Mouse (Mus musculus): ENCODE data around the gene Vegfd.

DNA sequence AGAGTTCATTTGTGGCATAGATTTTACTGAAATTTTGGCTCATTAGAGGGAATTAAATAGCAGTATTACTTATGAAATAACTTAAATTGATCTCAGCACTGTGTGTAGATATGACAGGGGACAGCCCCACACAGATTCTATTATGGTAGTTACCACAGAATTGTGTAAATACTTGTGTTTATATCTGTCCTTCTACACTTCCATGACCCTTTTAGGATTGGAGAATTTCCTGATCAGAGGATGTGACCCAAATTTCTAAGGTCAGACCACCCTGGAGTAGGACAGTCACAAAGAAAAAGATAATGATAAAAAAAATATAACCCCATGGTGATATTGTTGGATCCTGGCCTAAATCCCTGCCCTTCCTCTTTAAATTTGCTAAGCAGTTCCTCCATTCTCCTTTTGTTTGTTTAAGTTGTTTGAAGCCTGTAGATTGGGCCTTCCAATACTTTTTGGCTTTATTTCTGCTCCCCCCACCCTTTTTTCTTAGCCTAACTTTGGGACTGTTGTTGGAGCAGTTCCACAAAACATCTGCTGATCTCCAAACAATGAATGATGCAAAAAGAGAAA, 32.0 kb downstream of the Vegfd start:
- TF ChIP-seq EP300 (IDR thresholded peaks at IDR 0.05): no peak
- TF ChIP-seq CTCF (IDR thresholded peaks at IDR 0.05): no peak
